Mouse (Mus musculus) myocyte (in vitro differentiated cells): ENCODE results near the gene Ncor1. TPM values are rescaled to one million over a fixed set of nuclear protein-coding genes. Genes with fewer than 3 reads are reported as not detected.

Experiments used
- H3K27me3 ChIP-seq: one replicate; pipeline ENCODE4 v1.6.1; 2011; ENCODE audit not compliant: control insufficient read depth, insufficient read depth, insufficient read length
- H3K36me3 ChIP-seq: one replicate; pipeline ENCODE4 v1.6.1; 2011; ENCODE audit not compliant: control insufficient read depth, insufficient read depth
- H3K4me2 ChIP-seq: one replicate; pipeline ENCODE4 v1.6.1; 2011; ENCODE audit warnings: low read depth, control low read depth
- H3K4me3 ChIP-seq: one replicate; pipeline ENCODE4 v1.5.1; 2011; ENCODE audit warnings: mild to moderate bottlenecking, control low read depth, moderate library complexity
- H3K79me2 ChIP-seq: one replicate; pipeline ENCODE4 v1.6.1; 2011; ENCODE audit not compliant: control insufficient read depth, insufficient read depth
- H3ac ChIP-seq: one replicate; pipeline ENCODE4 v1.6.1; 2011; ENCODE audit not compliant: control insufficient read depth, insufficient read length
- CEBPB ChIP-seq: IDR thresholded peaks from 2 replicates; pipeline ENCODE4 v1.6.1; 2011; ENCODE audit warnings: mild to moderate bottlenecking, moderate library complexity; ENCODE audit not compliant: poor library complexity, insufficient read depth, severe bottlenecking
- E2F4 ChIP-seq: IDR thresholded peaks from one replicate; pipeline ENCODE4 v1.6.1; 2011; ENCODE audit warnings: mild to moderate bottlenecking, control low read depth, moderate library complexity; ENCODE audit not compliant: insufficient read depth
- MAX ChIP-seq: IDR thresholded peaks from one replicate; pipeline ENCODE4 v1.6.1; 2011; ENCODE audit warnings: low read depth, mild to moderate bottlenecking, control low read depth
- MYOD1 ChIP-seq, 3 experiments: IDR thresholded peaks; one replicate each; pipeline ENCODE4 v1.6.1; 2011; ENCODE audit warnings: control low read depth in 2 of 3, low read depth in 2 of 3, mild to moderate bottlenecking in 2 of 3, moderate library complexity in 1 of 3; ENCODE audit not compliant: insufficient read length in 2 of 3, control insufficient read depth in 1 of 3
- MYOG ChIP-seq, 3 experiments: IDR thresholded peaks; one replicate each; pipeline ENCODE4 v1.6.1; 2011; ENCODE audit warnings: control low read depth in 2 of 3, low read depth in 2 of 3, mild to moderate bottlenecking in 2 of 3; ENCODE audit not compliant: insufficient read length in 2 of 3, control insufficient read depth in 1 of 3, insufficient read depth in 1 of 3
- POLR2A ChIP-seq: IDR thresholded peaks from one replicate; pipeline ENCODE4 v1.6.1; 2011; ENCODE audit warnings: low read depth, mild to moderate bottlenecking, control low read depth, moderate library complexity; ENCODE audit not compliant: insufficient read length
- POLR2AphosphoS2 ChIP-seq: IDR thresholded peaks from one replicate; pipeline ENCODE4 v1.6.1; 2011; ENCODE audit warnings: low read depth, control low read depth; ENCODE audit not compliant: insufficient read length
- REST ChIP-seq: IDR thresholded peaks from one replicate; pipeline ENCODE4 v1.6.1; 2011; ENCODE audit warnings: mild to moderate bottlenecking, control low read depth, moderate library complexity; ENCODE audit not compliant: insufficient read depth, insufficient read length
- SRF ChIP-seq: IDR thresholded peaks from one replicate; pipeline ENCODE4 v1.6.1; 2011; ENCODE audit warnings: low read depth; ENCODE audit not compliant: control insufficient read depth, insufficient read length
- TCF12 ChIP-seq: IDR thresholded peaks from one replicate; pipeline ENCODE4 v1.6.1; 2011; ENCODE audit warnings: mild to moderate bottlenecking, control low read depth; ENCODE audit not compliant: poor library complexity, insufficient read depth, severe bottlenecking
- TCF3 ChIP-seq: IDR thresholded peaks from one replicate; pipeline ENCODE4 v1.6.1; 2011; ENCODE audit warnings: low read depth, control low read depth; ENCODE audit not compliant: insufficient read length
- USF1 ChIP-seq: IDR thresholded peaks from one replicate; pipeline ENCODE4 v1.6.1; 2011; ENCODE audit warnings: low read depth, mild to moderate bottlenecking, control low read depth, moderate library complexity
- polyA plus RNA-seq: library from polyadenylated mRNA; unstranded; fragments of >200 nt; fragmentation: generic; extraction: Trizol; gene quantifications from one replicate; pipeline ENCODE4 v1.2.1, GENCODE M21; 2012; ENCODE audit warnings: missing spikeins

Ncor1 gene
- polyA plus RNA-seq, 1 experiment, result 41.0 TPM

DNA sequence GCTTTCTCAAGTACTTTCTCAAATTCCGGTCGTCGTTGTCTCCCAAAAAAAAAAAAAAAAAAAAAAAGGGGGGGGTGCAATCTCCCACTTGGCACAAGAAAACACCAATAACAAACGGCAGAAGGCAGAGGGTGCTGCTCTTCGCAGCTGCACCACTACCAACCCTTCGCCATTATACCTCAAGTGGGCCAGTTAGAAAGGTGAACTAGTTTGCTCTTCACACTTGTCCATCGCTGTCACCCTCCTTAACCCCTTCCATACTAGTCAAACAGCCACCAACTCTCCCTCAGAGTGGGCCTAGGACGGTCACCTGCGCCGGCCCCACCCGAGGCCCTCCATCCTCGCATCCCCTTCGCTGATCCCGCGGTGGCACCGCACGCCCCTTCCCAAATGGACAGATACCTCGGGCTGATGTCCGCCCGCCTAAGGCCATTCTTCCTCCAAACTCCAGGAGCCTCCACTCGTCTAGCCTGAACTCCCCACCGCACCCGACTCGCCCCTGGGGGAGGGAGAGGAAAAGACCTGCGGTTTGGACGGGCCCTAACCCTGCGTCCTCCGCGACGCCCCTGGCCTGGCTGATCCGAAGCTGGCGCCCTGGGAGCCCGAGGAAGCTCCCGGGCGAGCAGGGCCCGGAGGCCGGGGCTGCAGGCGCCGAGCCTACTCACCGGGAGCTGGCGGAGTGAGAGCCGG, 1.7 kb downstream of the Ncor1 start:
- peak overlapping the region; percentile 84 for H3K4me2 ChIP-seq
- peak overlapping the region; percentile 65 for H3ac ChIP-seq
- H3K27me3 ChIP-seq, result no peaks in the 10 kb centered on the region
- no peaks in the 10 kb centered on the region for H3K36me3 ChIP-seq
- peak overlapping the region; percentile 96 for H3K4me3 ChIP-seq
- H3K79me2 ChIP-seq, result peaks cover 67% of the 10 kb centered on the region
- TF ChIP-seq E2F4, result no peak
- TF ChIP-seq TCF12, result no peak
- no peak for TF ChIP-seq TCF3
- no peak for TF ChIP-seq REST
- peak; percentile 63 for TF ChIP-seq POLR2A
- no peak for TF ChIP-seq SRF
- TF ChIP-seq USF1, result no peak
- TF ChIP-seq CEBPB, result no peak
- peak; percentile 83 for TF ChIP-seq POLR2AphosphoS2
- TF ChIP-seq MYOD1 (IDR thresholded peaks at IDR 0.05; ENCODE audit: control insufficient read depth in 1 of 3, insufficient read length in 2 of 3, low read depth in 2 of 3), result no peak
- TF ChIP-seq MYOG (IDR thresholded peaks at IDR 0.05; ENCODE audit: control insufficient read depth in 1 of 3, insufficient read depth in 1 of 3, insufficient read length in 2 of 3, low read depth in 2 of 3), result no peak

DNA sequence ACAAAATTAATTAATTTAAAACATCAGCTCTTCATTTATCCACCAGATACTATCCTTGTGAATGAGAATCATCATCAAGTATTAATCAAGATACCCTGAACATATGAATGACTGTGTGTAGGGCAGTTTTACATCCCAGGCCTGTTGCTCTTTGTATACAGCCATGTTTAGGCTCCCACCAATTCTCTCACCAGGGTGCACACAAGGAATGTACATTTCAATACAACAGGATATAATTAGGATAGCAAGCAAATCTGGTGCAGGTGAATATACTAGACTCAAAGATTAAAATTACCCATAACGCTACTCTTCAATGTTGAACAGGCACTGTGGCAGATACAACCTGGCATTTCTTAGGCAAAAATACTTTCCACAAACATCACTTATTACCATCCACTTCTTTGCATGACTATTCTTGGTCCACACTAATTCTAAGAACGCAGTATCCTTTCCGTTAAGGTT, 2.3 kb downstream of the Ncor1 start:
- H3K27me3 ChIP-seq, result no peaks in the 10 kb centered on the region
- peak overlapping the region; percentile 65 for H3ac ChIP-seq
- TF ChIP-seq CEBPB, result no peak
- no peak for TF ChIP-seq MYOG (IDR thresholded peaks at IDR 0.05; ENCODE audit: control insufficient read depth in 1 of 3, insufficient read depth in 1 of 3, insufficient read length in 2 of 3, low read depth in 2 of 3)
- TF ChIP-seq E2F4, result no peak
- no peak for TF ChIP-seq MAX
- no peak for TF ChIP-seq USF1
- TF ChIP-seq TCF12, result no peak
- no peak for TF ChIP-seq POLR2A
- no peak for TF ChIP-seq TCF3
- TF ChIP-seq POLR2AphosphoS2, result no peak
- peak overlapping the region; percentile 96 for H3K4me3 ChIP-seq
- H3K79me2 ChIP-seq, result peaks cover 73% of the 10 kb centered on the region
- H3K36me3 ChIP-seq, result no peaks in the 10 kb centered on the region
- peak overlapping the region; percentile 84 for H3K4me2 ChIP-seq

- Histone ChIP-seq H3K4me3 (peak overlapping the region; percentile 96), H3K36me3 (no peaks in the 10 kb centered on the region), H3K27me3 (no peaks in the 10 kb centered on the region), H3ac (no peak overlapping the region), H3K79me2 (peaks cover 81% of the 10 kb centered on the region), H3K4me2 (peak overlapping the region; percentile 84)
- TF ChIP-seq MAX (no peak), POLR2AphosphoS2 (no peak), MYOD1 (IDR thresholded peaks at IDR 0.05; ENCODE audit: control insufficient read depth in 1 of 3, insufficient read length in 2 of 3, low read depth in 2 of 3) (no peak), POLR2A (no peak), REST (no peak), MYOG (IDR thresholded peaks at IDR 0.05; ENCODE audit: control insufficient read depth in 1 of 3, insufficient read depth in 1 of 3, insufficient read length in 2 of 3, low read depth in 2 of 3) (no peak), SRF (no peak), CEBPB (no peak), TCF12 (no peak), TCF3 (no peak), USF1 (no peak), E2F4 (no peak)
These were observed 3.1 kb downstream of the Ncor1 start for GRCm38 (mm10) chr11:62455193-62455592.

DNA sequence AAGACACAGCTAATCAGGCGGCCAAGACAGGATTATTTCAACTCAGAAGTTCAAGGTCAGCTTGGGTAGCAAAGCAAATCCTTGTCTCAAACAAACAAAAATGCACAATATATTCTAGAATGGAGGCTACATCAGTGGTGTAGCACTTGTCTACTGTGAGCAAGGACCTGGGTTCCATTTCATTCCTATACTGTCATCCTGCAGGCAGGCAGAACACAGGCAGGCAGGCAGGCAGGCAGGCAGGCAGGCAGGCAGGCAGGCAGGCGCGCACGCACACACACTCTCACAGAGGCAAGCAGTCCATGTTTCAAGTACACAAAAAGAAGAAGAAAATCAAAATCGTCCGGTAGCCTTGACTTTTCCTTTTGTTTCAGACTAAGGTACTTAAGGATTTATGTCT, 9.4 kb downstream of the Ncor1 start:
- Histone ChIP-seq H3K79me2 (peaks cover 99% of the 10 kb centered on the region), H3ac (no peak overlapping the region), H3K36me3 (peaks cover 10% of the 10 kb centered on the region), H3K27me3 (no peaks in the 10 kb centered on the region), H3K4me3 (no peak overlapping the region), H3K4me2 (no peak overlapping the region)
- no peak for TF ChIP-seq E2F4
- TF ChIP-seq REST, result no peak
- no peak for TF ChIP-seq POLR2AphosphoS2
- no peak for TF ChIP-seq POLR2A
- no peak for TF ChIP-seq TCF12
- TF ChIP-seq SRF, result no peak

GRCm38 (mm10) chr11:62445799-62446198, 12.5 kb downstream of the Ncor1 start:
- no peak for TF ChIP-seq USF1
- TF ChIP-seq POLR2A, result no peak
- no peak for TF ChIP-seq CEBPB
- TF ChIP-seq REST, result no peak
- no peak for TF ChIP-seq TCF3
- no peak for TF ChIP-seq POLR2AphosphoS2
- TF ChIP-seq E2F4, result no peak
- TF ChIP-seq MAX, result no peak
- no peak for TF ChIP-seq TCF12
- no peak for TF ChIP-seq MYOG (IDR thresholded peaks at IDR 0.05; ENCODE audit: control insufficient read depth in 1 of 3, insufficient read depth in 1 of 3, insufficient read length in 2 of 3, low read depth in 2 of 3)
- no peak for TF ChIP-seq SRF
- TF ChIP-seq MYOD1 (IDR thresholded peaks at IDR 0.05; ENCODE audit: control insufficient read depth in 1 of 3, insufficient read length in 2 of 3, low read depth in 2 of 3), result no peak
- H3ac ChIP-seq, result no peak overlapping the region
- no peak overlapping the region for H3K4me2 ChIP-seq
- H3K79me2 ChIP-seq, result peaks cover 97% of the 10 kb centered on the region
- H3K4me3 ChIP-seq, result no peak overlapping the region
- no peaks in the 10 kb centered on the region for H3K27me3 ChIP-seq
- peaks cover 10% of the 10 kb centered on the region for H3K36me3 ChIP-seq
